Mouse (Mus musculus): ENCODE results near the gene Cep131.

Gene Cep131

DNA sequence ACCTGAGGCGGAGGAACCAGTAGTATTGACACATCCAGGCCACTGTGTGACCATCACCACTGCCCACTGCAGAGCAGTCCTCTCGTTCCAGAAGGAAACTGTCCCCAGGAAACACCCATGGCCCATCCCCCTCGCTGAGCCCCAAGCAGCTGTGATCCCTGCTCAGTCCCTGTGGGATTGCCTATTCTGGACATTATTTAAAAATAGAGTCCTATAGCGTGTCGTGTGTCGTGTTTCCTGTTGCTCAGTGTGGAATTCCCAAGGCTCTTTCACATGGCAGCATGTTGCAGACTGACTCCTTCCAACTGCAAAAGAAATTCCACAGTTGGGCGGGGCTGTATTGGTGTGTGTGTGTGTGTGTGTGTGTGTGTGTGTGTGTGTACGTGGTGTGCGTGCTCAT, 34.4 kb downstream of the Cep131 start:
- DNase-seq (ENCODE audit: low spot score): no peak

DNA sequence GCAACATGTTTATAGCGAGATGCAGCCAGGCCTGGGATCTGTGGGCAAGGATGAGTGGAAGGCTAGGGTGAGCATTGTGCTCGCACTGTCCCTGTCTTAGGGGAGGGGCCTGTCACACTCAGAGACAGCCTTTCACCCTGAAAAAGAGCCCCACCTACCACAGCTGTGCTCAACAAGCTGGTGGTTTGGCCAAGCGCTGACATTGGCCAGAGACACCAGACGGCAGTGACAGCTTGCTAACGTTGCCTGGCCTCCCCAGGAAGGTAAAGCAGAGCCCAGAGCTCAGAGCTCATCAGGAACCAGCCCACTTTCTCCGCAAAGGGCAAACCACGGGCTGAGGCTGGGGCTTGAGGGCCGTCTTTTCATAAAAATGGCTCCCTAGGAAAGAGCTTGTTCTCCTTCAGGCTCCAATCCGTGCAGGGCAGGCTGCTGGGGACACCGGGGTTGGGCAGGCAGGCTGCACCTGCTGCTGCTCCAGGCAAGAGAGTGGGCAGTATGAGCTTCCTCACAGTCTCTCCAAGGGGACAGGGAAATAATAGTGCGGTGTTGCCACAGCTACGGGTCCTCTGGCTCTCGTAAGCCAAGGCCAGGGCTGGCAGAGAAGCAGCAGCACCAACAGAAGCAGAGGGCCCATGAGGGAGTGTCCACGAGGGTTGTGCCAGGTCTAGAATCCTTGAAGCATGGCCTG, 35.4 kb downstream of the Cep131 start:
- DNase-seq (ENCODE audit: low spot score): no peak

DNA sequence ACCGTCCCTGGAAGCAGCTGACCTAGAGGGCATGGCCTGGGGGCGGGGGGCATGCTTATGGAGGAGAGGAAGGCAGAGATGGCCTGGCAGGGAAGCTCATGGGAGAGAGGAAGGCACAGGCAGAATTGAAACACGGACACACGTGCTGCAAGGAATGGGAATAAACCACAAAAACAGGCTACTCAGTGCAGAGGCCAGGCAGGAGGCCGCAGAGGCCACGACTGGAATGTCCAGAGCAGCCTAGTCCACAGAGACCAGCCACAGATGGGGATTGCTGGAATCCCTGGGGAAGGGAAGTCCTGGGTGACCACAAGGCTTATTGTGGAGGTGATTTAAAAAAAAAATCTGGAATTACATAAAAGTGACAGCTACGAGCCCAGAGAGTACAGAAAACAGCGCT, 37.6 kb downstream of the Cep131 start:
- no peak for DNase-seq (ENCODE audit: low spot score)

DNA sequence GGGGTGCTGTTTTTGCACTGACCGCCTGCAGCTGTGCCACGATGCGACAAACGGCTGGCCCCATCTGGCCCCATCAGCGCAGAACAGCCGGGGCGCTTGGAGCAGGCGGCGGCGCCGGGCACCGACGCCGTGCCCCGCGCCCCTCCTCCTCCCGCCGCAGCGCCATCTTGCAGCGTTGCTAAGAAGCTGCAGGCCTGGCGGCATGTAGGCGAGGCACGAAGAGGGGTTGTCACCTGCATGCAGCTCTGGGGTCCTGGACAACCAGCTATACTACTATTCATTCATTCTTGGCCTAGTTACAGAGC, 38.4 kb downstream of the Cep131 start:
- DNase-seq (ENCODE audit: low spot score): no peak

DNA sequence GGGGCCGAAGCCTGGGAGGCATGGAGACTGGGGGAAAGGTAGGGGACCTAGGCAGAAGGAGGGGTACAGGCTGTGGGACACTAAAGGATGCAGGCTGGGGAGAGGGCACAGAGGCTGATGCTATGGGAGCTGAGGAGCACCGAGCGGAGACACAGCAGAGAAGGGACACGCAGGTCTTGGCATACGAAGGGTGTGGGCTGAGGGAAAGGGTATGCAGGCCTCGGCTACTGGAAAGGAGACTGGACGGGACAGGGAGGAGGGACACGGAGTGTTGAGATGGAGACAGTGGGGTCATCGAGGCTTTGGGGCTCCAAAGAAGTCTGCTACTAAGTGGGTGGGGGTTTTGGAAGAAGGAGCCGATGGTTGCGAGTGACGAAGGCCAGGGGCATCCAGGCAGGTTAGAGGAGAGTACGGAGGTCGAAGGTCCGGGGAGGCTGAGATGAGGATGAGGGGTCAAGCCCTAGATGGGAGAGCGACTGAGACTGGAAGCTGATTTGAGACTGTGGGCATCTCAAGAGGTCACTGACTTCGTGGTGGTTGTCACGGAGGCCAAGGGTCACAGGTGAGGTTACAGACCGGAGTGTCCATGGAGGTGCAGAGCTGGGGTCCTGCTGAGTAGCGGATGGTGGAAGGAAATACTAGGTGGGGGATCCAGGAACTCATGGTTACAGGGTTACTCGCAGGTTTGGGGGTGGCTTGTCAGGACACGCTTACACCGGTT, 38.9 kb downstream of the Cep131 start:
- DNase-seq (ENCODE audit: low spot score): no peak

DNA sequence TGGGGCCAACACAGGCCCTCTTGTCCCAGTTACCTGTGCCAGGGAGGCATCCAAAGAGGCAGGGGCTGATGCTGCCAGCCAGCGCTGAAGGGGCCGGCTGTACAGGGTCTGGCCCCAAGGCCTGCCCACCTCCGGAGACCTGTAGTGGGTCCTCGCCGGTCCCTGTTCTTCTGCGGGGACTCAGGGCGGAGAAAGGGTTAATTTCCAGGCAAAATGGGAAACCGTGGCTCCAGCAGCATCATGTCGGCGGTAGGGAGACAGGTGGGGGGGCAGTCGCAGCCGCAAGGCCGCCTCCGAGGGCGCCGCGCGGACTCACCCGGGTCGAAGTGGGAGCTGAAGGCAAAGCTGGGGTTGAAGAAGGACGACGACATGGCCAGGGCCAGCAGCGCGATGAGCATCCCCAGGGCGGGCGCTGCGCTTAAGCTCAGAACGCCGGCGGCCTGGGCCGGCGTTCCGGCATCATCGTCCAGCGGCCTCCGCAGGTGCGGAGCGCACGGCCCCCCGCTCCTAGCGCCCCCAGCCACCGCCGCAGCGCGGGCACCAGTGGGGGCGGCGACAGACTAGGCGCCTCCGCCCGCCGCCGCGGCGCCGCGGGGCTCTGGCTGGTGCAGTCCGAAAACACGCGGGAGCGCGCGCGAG, 40.0 kb downstream of the Cep131 start, which contains the start of gene Aatk:
Gene Aatk, minus strand, starts transcription at position 615 of the 639 bp plus-strand sequence.
- DNase-seq (ENCODE audit: low spot score): no peak

DNA sequence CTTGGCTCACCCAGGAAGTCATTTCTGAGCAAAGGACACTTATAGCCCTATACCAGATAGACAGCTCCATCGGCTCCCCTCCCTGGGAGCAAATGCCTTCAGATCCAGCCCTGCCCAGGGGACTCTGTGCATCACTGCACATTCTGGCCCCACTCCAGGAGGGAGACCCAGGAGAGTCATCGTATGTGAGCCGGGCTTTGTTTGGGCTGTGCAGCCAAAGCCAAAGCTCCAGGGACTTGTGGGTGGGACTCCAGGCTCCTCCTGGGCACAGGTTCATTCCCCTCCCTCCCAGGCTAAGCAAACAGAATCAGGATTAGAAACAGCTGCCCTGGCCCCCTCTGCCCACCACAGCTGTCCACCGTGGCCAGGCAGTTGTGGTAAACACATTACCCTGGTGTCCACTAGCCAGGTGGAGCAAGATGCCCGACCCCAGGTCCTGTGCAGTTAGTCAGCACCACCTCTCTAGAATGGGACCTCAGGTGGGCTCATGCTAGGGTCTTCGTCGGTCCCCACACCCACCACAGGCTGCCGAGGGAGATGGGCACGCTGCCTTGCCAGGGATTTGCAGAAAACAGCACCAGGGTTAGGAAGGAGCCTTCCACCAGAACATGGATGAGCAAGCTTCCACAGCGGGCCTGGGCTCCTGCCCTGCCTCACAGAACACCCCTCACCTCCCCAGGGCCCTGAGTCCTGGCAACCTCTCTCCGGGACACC, 40.6 kb downstream of the Cep131 start:
- DNase-seq (ENCODE audit: low spot score): no peak

DNA sequence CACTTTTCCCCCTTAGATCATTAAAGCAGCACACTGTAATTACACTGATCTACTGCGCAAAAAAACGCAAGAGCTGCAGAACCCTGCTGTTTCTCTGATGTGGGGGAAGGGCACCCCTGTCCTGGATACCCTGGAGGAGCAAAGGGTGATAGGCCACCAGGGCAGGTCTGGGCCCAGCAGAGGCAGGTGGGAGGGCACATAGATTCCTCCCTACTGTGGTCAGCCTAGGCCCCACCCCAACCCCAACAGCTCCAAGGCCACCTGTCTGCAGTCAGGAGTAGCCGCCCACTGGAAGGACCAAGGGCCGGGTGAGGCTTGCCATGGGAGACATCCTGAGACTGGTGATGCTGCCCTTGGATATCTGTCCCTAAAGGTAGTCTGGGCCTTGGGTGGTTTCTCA, 41.3 kb downstream of the Cep131 start:
- no peak for DNase-seq (ENCODE audit: low spot score)

DNA sequence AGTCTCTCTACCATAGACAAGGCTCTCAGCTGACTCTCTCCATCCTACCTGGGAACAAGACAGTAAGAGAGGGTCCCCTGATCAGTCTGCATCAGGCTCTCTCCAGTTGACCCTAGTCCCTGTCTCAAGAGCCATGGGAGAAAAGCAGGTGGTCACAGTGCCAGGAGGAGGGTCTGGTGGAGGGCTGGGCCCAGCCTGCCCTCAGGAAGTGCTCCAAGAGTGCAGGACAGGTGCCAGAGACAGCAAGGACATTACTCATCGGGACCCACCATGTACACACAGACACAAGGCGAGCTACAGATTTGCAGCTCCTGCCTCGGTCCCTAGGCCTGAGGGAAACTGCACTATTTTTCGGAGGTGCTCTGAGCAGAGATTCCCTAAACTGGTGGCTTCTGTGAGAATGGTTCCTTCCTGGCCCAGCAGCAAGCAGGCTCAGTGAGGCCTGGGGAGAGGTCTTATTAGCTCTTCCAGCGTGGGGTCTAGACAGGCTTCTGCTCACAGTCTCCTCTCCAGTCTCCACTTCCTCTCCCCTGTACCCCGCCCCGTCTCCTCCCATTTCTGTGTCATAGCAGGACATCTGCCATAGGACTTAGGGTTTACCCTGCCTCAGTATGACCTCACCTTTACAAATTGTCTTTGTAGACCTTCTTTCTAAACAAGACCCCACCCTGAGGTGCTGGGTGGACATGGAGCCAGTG, 44.3 kb downstream of the Cep131 start:
- DNase-seq (ENCODE audit: low spot score): no peak

DNA sequence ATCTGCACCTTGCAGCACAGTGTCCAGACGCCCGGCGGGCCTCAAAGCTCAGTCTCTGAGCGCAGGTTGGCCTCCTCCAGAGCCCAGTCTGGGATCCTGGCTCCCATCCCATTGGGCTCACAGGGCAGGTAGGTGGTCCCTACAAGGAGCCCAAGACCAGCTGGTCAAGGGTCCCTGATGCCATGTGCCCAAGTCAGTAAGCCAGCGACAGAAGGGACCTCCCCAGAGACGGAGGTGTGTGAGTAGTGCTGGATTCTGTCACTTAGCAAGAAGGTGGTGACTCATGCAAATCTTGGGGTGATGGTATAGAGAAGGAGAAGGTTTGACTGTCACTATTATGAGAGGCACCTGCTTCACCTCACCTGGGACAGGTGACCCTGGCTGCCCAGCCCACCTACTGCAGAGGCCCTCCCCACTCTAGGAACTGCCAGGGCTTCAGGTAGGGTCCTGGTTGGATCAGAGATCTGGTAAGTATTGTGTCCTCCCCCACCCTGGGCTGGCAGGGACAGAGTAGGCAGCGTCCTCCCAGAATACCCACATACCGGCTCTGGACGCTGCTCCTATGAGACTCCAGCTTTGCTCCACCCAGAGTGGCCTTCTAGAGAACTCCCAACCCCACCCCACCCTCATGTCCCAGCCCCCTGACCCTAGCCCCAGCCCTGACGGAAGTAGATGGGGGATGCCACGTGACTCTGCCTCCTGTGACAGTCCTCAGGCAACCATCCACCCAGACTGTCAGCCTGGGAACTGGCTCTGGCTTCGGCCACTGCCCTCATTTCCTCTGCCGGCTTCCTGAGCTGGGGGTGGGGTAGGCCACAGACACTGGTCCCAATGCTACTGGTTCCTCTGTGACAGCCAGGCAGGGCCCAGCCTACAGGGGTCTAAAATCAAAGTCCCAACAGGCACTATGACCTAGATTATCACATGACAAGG, 45.2 kb downstream of the Cep131 start:
- DNase-seq (ENCODE audit: low spot score): no peak

DNA sequence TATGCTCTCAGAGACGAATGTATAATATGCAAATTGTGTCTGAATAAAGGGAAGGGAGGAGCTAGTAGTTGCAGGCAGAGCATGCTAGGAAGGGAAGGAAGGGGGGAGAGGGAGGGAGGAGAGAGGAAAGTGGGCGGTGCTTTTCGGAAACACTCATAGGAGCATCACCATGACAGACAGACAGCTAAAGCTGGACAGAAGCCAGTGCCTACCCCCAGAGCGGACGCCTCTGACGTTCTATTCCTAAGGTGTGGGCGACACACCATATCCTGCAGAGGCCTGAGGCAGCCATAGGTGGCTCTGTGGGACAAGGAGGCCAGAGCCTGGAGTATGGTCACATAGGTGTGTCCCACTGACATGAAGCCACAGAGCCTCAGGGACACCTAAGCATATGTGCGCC, 46.2 kb downstream of the Cep131 start:
- DNase-seq (ENCODE audit: low spot score): no peak

DNA sequence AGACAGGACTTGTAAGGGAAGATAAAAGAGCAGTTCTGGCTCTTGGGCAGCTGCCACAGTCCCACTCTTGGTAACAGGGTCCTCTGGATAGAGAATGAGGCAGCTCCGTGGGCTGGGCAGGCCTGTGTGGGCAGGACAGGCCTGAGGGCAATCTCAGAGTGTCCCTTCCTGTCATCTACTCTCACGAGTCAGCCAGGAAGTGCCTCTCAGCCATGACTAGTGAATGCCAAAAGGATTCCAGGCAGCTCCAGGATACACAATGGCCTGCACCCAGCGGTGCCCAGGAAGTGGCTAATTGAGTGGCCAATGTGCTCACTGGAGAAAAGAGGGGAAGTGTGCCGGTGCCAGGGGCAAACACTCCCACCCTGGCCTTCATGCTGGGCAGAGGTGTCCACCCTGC, 47.0 kb downstream of the Cep131 start:
- DNase-seq (ENCODE audit: low spot score): no peak

DNA sequence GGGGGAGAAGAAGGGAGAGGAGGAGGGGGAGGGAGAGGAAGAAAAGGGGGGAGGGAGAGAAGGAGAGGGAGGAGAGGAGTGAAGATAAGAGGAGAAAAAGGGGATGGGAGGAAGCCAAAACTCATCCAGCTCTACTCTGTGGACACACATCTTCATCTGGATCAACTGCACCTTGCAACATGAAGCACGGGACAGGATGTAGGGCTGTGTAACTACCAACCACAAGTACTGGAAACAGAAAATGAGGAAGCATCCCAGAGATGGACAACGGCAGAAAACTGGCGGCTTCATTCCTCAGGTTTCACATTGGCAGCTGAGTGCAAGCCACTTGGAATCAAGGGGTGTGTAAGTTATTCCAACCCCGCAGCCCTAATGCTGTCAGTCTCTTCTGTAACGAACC, 51.9 kb downstream of the Cep131 start:
- no peak for DNase-seq (ENCODE audit: low spot score)

DNA sequence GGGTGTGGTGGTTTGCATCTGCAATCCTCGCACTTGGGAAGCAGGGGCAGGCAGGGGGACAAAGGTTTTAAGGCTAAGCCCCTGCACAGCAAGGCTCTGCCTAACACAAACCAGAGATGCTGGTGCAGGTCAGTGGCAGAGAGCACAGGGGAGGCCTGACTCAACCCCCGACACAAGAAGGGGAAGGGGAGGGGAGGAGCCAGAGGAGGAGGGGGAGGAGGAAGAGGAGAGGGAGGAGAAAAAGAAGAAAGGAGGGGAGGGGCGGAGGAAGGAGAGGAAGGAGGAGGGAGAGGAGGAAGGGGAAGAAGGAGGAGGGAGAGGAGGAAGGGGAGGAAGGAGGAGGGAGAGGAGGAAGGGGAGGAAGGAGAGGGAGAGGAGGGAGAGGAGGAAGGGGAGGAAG, 52.3 kb downstream of the Cep131 start:
- DNase-seq (ENCODE audit: low spot score): no peak

DNA sequence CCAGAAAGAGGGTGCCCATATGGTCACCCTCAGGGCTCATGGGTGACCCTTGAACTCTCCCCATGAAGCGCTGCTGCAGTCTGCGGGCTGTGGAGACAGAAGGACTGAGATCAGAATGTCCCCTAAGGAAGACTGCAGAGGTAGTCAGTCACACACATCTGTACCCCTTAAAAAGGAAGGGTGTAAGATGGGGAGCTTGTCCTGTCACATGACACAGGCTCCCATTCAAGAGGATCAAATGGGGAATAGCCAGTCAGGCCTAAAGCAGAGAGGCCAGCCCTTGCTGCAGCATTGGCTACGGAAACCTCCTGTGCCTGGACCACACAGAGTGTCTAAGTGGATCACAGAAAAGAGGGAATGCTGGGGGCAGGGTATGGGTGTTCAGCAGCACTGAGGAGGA, 53.2 kb downstream of the Cep131 start:
- no peak for DNase-seq (ENCODE audit: low spot score)

DNA sequence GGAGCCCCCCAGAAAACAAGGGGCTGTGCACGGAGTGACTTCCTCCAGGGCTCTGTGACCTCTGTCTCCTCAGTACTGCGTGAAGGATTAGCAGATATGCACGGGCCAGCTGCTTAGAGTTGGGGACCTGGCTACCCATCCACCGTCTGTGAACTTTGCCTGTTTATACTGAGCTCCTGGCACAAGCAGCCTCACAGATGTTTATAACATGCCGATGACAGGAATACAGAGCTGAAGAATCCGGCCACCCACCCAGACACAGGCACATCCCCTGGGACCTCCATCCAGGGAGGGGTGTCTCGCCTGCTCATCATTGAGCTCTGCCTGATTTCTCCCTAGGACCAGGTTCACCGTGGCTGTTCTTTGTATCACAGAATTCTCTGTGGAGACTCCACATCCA, 54.6 kb downstream of the Cep131 start:
- no peak for DNase-seq (ENCODE audit: low spot score)

DNA sequence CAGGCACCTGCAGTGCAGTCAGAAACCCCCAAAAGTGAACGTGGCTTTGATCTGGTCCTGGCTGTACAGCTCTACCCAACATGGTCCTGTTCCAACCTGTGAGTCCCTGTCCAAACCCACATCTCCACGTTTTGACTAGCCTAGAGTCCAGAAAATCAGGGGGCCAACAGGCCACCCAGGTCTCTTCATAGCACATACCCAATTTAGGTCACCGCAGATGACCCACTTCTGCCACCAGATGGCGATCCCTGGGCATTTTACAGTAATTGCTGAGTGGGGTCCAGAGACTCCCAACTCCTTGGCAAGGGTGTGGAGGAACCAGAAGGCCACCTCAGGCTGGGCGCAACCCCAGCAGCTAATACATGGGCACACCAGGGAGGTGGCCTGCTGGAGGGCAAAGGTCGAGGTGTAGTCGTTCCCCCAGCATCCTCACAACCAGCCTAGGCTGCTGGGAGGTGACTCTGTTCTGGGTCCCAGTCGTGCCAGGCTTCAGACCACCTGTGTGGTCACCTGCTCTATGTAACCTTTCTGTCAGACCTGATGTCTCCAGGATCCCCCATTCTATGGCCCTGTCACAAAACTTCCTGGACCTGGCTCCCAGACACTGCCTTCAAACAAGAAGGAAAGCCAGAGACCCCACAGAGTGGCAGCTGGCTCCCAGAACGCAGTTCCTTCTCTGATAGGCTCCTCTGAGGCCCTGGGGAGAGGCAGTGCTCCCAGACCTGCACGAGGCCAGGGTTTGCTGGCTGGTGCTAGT, 56.3 kb downstream of the Cep131 start:
- no peak for DNase-seq (ENCODE audit: low spot score)

DNA sequence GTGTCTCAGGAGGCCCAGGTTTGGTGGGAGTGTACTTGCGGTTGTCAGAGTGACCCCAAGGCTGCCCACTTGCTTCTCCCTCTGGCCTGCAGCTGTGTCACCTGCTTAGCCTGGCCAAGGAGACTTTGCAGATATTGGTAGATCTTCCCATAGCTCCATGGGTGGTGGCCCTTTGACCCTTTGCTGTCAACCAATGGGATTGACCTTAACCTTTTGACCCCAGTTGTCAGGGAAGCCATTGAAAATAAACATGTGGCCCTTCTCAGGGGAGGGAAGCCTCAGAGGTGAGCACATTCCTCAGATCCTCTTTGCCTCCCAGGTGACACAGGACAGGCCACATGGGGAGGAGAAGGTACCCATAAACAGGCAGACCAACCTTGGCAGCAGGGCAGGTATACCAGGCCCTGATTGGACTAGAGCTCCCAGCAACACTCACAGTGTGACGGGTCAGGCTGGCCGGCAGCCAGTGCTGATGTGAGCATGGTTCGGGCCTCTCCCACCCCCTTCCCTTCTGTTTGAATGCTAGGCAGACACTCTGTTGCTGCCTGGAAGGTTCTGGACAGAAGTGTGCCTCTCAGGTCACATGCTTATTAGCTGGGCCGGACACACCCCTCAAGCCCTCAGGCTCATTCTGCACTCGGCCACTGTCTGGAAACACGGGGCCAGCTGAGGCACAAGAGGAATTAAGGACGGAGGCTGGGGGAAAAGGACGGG, 57.0 kb downstream of the Cep131 start:
- DNase-seq (ENCODE audit: low spot score): no peak

DNA sequence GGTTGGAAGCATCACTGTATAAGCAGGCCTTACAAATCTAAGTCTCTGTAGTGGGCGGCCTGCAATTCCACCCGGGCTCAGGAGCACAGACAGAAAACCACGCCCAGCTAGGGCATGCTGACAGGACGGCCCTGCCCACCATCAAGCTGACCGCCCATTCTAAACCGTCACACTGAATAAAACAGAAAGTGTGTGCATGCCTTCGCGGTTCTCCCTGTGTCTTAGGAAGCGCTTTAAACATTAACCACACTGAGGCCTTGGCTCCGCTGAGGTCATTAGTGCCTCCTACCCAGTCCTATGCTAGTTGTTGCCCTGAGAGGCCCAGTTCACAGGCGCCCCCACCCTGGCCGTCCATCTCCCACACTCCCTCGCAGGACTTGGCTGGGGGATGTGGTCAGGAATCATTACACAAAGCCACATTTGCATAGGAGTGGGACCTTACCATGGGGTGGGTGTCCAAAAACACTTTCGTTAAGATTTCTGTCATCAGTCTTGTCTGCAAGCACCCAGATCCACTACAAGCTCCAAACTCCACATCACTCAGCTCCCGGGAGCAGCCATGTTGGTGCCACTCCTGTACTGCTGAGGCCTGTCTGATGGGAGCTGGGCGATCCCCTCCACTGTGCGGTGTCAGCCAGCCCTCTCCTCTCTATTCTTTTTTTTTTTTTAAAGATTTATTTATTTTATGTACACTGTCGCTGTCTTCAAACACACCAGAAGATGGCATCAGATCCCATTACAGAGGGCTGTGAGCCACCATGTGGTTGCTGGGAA, 58.1 kb downstream of the Cep131 start:
- DNase-seq (ENCODE audit: low spot score): no peak
